Mouse (Mus musculus) mesoderm, embryonic 11.5 days (tissue): ENCODE data around the gene Vmn1r173.
"Not testable (repeated sequence)": the region's sequence is repeated elsewhere in the genome, so short reads cannot be mapped to it uniquely, and the experiment has no call there.

ENCODE experiments used
- DNase-seq: peaks from one replicate; pipeline ENCODE4 v3.0.0-alpha.2; 2012; ENCODE audit warnings: low read depth, low spot score

The Vmn1r173 gene

DNA sequence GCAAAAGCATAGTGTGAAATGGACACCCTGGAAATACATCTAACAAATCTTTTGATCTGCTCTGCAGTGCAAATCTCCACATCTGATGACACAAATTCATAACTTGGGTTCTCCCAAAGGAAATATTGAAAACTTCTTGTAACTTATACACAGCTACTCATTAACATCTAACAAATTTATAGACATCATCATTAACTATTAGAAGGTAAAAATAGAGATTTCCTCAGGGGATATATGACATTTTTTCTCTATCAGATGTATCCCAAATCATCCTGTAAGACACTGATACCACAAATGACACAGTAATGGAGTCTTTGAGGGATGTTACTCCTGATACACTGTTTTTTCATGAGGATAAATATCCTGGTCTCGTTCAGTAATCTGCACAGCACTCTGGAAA lies at the start of gene Vmn1r173:
Gene Vmn1r173 (plus strand): TSS at position 301 of the 400 bp plus-strand sequence.
- not testable (repeated sequence) for DNase-seq

DNA sequence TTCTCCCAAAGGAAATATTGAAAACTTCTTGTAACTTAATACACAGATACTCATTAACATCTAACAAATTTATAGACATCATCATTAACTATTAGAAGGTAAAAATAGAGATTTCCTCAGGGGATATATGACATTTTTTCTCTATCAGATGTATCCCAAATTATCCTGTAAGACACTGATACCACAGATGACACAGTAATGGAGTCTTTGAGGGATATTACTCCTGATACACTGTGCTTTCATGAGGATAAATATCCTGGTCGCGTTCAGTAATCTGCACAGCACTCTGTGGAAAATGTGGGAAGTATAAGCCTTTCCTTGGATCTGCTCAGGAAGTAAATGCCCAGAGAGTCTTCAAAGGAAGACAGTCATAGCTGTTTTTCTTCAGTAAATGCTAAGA lies 42.5 kb upstream of the Vmn1r173 start, which contains the start of gene Vmn1r172:
Gene Vmn1r172 (plus strand): TSS at position 301 of the 400 bp plus-strand sequence.
- DNase-seq = no peak

DNA sequence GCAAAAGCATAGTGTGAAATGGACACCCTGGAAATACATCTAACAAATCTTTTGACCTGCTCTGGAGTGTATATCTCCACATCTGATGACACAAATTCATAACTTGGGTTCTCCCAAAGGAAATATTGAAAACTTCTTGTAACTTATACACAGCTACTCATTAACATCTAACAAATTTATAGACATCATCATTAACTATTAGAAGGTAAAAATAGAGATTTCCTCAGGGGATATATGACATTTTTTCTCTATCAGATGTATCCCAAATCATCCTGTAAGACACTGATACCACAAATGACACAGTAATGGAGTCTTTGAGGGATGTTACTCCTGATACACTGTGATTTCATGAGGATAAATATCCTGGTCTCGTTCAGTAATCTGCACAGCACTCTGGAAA lies 51.5 kb downstream of the Vmn1r173 start, which contains the start of gene Vmn1r174:
Gene Vmn1r174 (plus strand): TSS at position 301 of the 400 bp plus-strand sequence.
- not testable (repeated sequence) for DNase-seq
